Mouse (Mus musculus): ENCODE data around the gene Arid2. TPM values are rescaled to one million over a fixed set of nuclear protein-coding genes. Genes with fewer than 3 reads are reported as not detected.
A peak's percentile ranks its signal among the peaks of the same experiment; 100 is the strongest.

The Arid2 gene
- polyA plus RNA-seq, 1 experiment from 2014 or later: 15.9 TPM

DNA sequence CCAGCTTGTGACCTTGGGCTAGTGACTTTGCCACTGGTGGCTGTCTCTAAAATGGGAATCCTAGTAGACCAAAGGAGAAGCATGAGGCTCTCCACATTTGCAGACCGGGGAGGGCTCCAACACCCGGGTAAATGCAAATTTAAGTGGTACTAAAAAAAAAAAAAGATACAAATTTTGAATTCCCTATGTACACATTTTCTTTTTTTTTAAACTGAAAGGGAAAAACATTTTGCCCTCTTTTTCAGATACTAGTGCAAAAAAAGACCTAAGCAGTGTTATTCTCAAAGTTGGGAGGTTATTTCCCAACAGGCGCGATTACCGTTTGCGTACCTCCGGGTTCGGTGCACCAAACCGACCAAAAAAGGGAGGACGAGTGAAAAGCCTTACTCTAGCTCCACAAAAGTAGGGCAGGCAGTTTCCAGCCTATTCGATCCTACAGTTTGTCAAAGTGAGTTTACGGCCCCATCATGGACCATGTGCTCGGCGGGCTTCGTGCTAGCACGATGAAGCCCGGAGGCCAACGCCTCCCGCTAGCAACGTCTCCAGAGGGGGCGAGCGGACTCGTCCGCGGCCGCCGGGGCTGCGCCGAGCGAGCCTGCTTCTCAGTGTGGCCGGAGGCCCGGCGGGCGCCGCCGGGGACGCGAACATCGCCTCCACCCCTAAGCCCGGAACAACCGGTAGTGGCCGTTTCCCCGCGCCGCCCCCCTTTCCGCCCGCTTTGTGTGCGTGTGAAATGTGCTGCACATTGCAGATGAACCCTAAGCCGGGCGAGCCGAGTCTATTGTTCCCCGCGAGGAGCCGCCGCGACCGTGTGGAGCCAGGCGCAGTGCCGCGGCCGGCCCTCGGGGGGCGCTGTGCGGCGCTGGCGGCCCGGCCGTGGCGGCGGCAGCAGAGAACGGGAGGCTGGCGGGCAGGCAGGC lies 1.0 kb upstream of the Arid2 start:
- WGBS: under 1% methylated on average over 72 of the region's 72 CpGs
- peak; percentile 84 for ATAC-seq (ENCODE audit: low FRiP score)
- H3K4me2 ChIP-seq: peak overlapping the region; percentile 85
- H3K27ac ChIP-seq (replicated peaks): peak overlapping the region; percentile 100
- H3K27me3 ChIP-seq (replicated peaks): no peaks in the 10 kb centered on the region
- H3K9me3 ChIP-seq (replicated peaks): no peaks in the 10 kb centered on the region
- peak overlapping the region; percentile 73 for H3K4me3 ChIP-seq (replicated peaks)
- peaks cover under 1% of the 10 kb centered on the region; the same call in 1 of the 2 replicates for H3K36me3 ChIP-seq
- peaks cover 41% of the 10 kb centered on the region for H3K4me1 ChIP-seq
- H3K9ac ChIP-seq (replicated peaks): peak overlapping the region; percentile 97

DNA sequence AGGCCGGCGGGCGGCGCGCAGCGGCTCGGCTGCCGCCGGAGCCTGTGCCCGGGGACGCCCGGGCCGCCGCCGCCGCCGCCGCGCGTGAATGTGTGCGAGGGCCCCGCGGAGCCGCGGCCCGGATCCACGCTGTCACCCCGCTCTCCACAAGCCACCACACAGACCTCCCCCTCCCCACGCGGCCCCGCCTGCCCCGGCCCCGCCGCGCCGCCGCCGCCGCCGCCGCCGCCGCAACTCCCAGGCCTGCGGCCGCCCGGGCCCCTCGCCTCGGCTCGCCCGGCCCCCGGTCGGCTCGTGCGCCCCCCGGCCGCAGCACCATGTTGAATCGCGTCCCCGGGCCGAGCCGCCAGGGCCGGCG lies 404 bp upstream of the Arid2 start:
- Histone ChIP-seq H3K9me3 (replicated peaks) (no peaks in the 10 kb centered on the region), H3K4me1 (peaks cover 40% of the 10 kb centered on the region), H3K27ac (replicated peaks) (peak overlapping the region; percentile 100), H3K36me3 (no peaks in the 10 kb centered on the region), H3K9ac (replicated peaks) (peak overlapping the region; percentile 97), H3K27me3 (replicated peaks) (no peaks in the 10 kb centered on the region), H3K4me2 (peak overlapping the region; percentile 85), H3K4me3 (replicated peaks) (peak overlapping the region; percentile 73)
- 0% methylated on average over 11 of the region's 63 CpGs for WGBS
- peak; percentile 66 for ATAC-seq (ENCODE audit: low FRiP score)

DNA sequence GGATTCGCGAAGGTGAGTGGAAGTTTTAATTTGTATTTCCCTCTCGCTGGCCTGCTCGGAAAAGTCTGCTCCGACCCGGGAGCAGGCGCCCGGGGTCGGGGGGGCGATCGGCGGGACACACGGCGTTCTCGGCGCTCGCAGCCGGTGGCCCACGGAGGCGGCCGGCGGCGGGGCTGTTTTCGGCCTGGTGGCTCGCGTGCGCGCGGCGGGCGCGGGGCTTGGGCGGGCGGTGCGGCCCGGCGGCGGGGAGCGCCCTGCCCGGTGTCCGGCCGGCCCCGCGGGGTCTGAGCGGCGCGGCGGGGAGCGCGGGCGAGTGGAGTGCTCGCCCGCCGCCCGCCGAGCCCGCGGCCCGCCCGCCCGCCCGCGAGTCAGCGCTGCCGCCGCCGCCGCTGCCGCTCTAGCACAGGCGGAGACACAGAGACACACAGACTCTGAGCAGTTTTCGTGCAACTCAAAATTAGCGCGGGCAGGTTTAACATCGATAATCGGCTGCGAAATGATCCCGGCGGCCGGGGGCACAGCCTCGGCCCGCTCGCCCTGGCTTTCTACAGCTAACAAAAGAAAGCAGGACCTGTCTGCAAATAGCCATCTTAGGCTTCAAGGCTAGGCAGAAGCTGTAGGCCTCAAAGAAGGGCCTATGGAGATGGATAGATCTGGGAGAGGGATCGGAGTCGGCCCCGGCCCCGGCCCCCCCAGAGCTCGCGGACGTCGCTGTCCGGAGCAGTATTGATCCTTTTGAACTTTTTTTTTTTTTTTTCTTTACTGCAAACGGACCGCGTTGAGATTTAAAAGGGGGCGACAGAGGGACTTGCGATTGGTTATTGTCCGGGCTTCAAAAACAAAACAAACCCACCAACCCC lies 888 bp downstream of the Arid2 start:
- ATAC-seq (ENCODE audit: low FRiP score): no peak

DNA sequence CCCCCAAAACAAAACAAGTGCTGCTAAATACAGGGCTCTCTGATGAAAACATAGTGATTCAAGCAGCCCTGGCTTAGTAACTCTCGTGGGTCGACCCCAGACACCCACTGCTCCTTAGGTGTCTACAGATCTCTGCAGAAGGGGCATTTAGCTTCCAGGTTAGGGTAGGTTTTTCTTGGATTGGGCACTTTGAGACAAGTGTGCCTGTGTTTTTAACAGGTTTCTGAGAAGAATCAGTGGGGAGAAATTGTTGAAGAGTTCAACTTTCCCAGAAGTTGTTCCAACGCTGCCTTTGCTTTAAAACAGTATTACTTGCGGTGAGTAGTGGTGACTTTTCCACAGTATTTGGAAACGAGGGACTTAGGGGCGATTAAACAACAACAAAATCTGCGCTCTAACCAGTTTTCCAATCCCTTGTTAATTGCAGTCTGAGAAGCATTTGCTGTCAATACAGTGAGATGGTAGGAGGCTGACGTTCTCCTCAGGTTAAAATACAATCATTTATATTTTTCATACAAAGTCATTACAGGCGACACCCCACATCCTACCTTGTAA lies 1.6 kb downstream of the Arid2 start:
- no peaks in the 10 kb centered on the region for H3K27me3 ChIP-seq (replicated peaks)
- H3K27ac ChIP-seq (replicated peaks): peak overlapping the region; percentile 100
- WGBS: 4% methylated on average over 9 of the region's 9 CpGs
- H3K4me1 ChIP-seq: peaks cover 22% of the 10 kb centered on the region
- peak overlapping the region; percentile 85 for H3K4me2 ChIP-seq
- H3K4me3 ChIP-seq (replicated peaks): peak overlapping the region; percentile 73
- no peaks in the 10 kb centered on the region for H3K9me3 ChIP-seq (replicated peaks)
- H3K36me3 ChIP-seq: no peaks in the 10 kb centered on the region
- H3K9ac ChIP-seq (replicated peaks): peak overlapping the region; percentile 97
- ATAC-seq (ENCODE audit: low FRiP score): no peak

More for the DNA sequence above, 888 bp downstream of the Arid2 start:
- peak overlapping the region; percentile 73 for H3K4me3 ChIP-seq (replicated peaks)
- peak overlapping the region; percentile 85 for H3K4me2 ChIP-seq
- H3K27me3 ChIP-seq (replicated peaks): no peaks in the 10 kb centered on the region
- peaks cover 28% of the 10 kb centered on the region for H3K4me1 ChIP-seq
- under 1% methylated on average over 48 of the region's 97 CpGs for WGBS
- no peaks in the 10 kb centered on the region for H3K36me3 ChIP-seq
- H3K9ac ChIP-seq (replicated peaks): peak overlapping the region; percentile 97
- H3K9me3 ChIP-seq (replicated peaks): no peaks in the 10 kb centered on the region
- H3K27ac ChIP-seq (replicated peaks): peak overlapping the region; percentile 100

DNA sequence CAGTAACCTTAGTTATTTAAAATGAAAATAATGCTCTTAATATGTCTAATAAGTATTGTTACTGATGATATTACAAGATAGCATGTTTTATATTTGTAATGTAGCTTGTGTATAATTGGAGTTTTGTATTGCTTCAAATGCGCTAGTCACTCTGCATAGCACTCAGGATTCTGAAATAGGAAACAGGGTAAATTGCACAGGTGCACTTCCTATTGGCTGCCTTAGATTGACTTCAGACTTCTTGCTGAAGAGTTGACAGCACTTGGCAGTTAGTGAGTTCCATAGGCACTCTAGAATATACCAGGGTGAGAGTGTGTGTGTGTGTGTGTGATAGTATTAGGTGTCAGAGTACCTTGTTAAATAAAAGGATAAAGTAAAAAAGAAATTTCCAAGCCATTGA lies 2.7 kb downstream of the Arid2 start:
- H3K27me3 ChIP-seq (replicated peaks): no peaks in the 10 kb centered on the region
- no peak overlapping the region for H3K27ac ChIP-seq (replicated peaks)
- H3K9me3 ChIP-seq (replicated peaks): no peaks in the 10 kb centered on the region
- H3K9ac ChIP-seq (replicated peaks): no peak overlapping the region; the same call in 1 of the 2 replicates
- WGBS: 66% methylated on average over 1 of the region's 1 CpGs
- no peak for ATAC-seq (ENCODE audit: low FRiP score)
- no peak overlapping the region for H3K4me3 ChIP-seq (replicated peaks)
- H3K36me3 ChIP-seq: peaks cover 1% of the 10 kb centered on the region; the same call in 1 of the 2 replicates
- H3K4me2 ChIP-seq: peak overlapping the region; percentile 44
- peaks cover 22% of the 10 kb centered on the region for H3K4me1 ChIP-seq

DNA sequence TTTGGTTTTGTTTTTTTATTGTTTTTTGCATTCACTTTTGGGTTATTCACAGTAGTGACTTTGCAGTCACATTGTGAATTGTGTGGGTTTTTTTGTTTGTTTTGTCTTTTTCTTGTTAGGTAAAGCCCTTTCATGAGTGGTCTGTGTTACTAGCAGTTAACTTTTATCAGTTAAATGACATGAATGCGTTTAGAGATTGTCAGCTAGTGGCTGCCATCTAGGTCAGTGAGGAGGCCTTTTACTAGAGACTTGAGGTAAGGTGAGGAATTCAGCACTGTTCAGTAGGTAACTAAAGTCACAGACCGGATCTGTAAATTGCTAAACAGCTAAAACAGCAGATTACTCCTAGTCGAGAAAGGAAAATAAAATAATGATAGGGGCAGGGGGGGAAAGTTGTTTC lies 6.1 kb downstream of the Arid2 start:
- Histone ChIP-seq H3K4me1 (peaks cover 32% of the 10 kb centered on the region), H3K27me3 (replicated peaks) (no peaks in the 10 kb centered on the region), H3K4me2 (no peak overlapping the region), H3K9me3 (replicated peaks) (no peaks in the 10 kb centered on the region), H3K36me3 (peaks cover 3% of the 10 kb centered on the region; the same call in 1 of the 2 replicates), H3K9ac (replicated peaks) (no peak overlapping the region), H3K27ac (replicated peaks) (no peak overlapping the region), H3K4me3 (replicated peaks) (no peak overlapping the region)
- WGBS: 76% methylated on average over 3 of the region's 3 CpGs
- no peak for ATAC-seq (ENCODE audit: low FRiP score)

DNA sequence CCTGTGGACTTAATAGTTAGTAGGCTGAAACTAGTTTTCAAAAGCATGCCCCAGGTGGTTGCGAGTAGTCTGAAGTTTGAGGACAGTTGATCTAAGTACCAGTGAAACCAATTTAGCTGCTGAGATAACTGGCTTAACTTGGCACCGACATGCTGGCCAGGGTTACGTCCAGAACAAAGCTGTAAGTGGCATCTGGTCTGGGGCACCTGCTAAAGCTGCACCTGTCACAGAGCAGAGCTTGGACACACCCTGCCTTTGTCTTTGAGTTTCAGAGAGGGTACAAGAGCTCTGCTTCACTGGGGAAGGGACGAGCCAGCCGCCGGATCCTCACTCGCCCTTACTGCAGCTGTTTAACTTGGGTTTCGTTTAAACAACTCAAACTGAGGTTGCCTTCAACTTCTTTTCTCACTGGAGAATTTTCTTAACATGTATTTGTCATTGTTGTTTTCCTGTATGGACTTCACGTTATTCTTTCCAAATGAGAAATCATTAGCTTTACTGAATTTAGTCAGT lies 9.8 kb downstream of the Arid2 start:
- no peak overlapping the region for H3K4me2 ChIP-seq
- H3K9ac ChIP-seq (replicated peaks): no peak overlapping the region
- ATAC-seq (ENCODE audit: low FRiP score): no peak
- peaks cover 3% of the 10 kb centered on the region; the same call in 1 of the 2 replicates for H3K36me3 ChIP-seq
- no peaks in the 10 kb centered on the region for H3K27me3 ChIP-seq (replicated peaks)
- no peak overlapping the region for H3K4me3 ChIP-seq (replicated peaks)
- no peak overlapping the region for H3K27ac ChIP-seq (replicated peaks)
- H3K4me1 ChIP-seq: peaks cover 12% of the 10 kb centered on the region; the same call in 1 of the 2 replicates
- H3K9me3 ChIP-seq (replicated peaks): no peaks in the 10 kb centered on the region
- WGBS: 77% methylated on average over 9 of the region's 9 CpGs

DNA sequence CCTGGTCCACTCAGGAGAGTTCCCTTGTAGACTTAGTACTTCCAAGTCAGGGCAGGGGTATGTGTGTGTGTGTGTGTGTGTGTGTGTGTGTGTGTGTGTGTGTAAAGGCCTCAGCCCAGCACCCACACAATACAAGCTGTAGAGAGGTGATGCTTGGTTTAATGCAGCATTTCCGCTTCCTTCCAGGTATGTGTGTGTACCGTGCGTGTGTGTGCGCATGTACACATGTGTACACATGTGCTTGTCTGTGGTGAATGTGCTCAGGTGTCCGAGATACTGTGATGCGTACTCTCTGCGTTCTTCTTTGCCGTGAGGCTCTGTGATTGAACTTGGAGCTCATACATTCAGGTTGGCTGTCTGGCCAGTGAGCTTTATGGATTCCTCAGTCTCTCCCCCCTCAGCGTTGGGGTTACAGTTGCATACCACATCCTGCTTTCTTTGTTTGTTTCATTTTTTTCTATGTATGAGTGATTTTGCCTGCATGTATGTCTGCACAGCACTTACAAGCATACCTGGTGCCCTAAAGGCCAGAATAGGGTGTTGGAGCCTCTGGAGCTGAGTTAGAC lies 10.4 kb downstream of the Arid2 start:
- 94% methylated on average over 9 of the region's 9 CpGs for WGBS

DNA sequence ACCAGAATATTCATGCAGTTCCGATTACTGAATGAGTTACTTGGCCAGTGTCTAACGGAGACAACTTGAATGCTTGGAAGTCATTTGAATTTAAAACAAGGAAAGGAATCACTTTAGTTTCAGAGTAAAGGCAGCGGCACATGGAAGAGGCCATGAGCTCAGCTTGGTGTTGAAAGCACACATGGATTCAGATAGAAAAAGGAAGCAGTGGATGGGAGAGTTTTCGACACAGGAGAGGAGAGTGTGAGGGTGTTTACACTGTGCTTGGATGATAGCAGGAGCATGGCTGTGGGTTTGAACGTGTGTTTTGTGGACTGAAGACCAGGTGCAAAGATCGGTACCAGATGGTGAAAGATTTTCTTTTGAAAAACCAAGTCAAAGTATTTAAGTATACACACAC lies 22.0 kb downstream of the Arid2 start:
- Histone ChIP-seq H3K9me3 (replicated peaks) (no peaks in the 10 kb centered on the region), H3K27me3 (replicated peaks) (no peaks in the 10 kb centered on the region), H3K9ac (replicated peaks) (no peak overlapping the region), H3K4me2 (no peak overlapping the region), H3K36me3 (peaks cover 19% of the 10 kb centered on the region), H3K4me3 (replicated peaks) (no peak overlapping the region), H3K4me1 (peaks cover 6% of the 10 kb centered on the region), H3K27ac (replicated peaks) (no peak overlapping the region)
- 69% methylated on average over 6 of the region's 6 CpGs for WGBS
- no peak for ATAC-seq (ENCODE audit: low FRiP score)

More for the DNA sequence above, 10.4 kb downstream of the Arid2 start:
- Histone ChIP-seq H3K9ac (replicated peaks) (no peak overlapping the region), H3K4me3 (replicated peaks) (no peak overlapping the region), H3K27me3 (replicated peaks) (no peaks in the 10 kb centered on the region), H3K27ac (replicated peaks) (no peak overlapping the region), H3K9me3 (replicated peaks) (no peaks in the 10 kb centered on the region), H3K4me2 (no peak overlapping the region), H3K36me3 (peaks cover 3% of the 10 kb centered on the region), H3K4me1 (peaks cover 12% of the 10 kb centered on the region; the same call in 1 of the 2 replicates)
- ATAC-seq (ENCODE audit: low FRiP score): no peak

DNA sequence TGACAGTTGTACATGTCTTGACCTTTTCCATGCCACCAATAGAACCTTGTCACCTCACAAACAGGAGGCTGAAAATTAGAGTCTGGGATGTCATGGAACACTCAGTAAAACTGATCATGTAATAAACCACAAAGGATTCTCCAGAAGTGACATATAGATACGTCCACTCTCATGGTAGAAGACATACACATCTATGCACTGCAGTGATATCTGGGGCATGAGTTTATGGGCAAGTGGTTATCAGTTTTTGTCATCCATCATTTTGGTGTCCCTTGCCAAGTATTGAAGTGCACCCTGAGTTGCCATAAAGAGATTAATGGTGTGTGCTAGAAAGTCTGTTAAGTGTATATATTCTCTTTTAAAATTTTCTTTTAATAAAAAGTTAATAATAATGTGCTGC lies 25.6 kb downstream of the Arid2 start:
- Histone ChIP-seq H3K4me1 (peaks cover 6% of the 10 kb centered on the region), H3K9ac (replicated peaks) (no peak overlapping the region), H3K27me3 (replicated peaks) (no peaks in the 10 kb centered on the region), H3K9me3 (replicated peaks) (no peaks in the 10 kb centered on the region), H3K4me3 (replicated peaks) (no peak overlapping the region), H3K36me3 (peaks cover 10% of the 10 kb centered on the region), H3K27ac (replicated peaks) (no peak overlapping the region), H3K4me2 (no peak overlapping the region)
- ATAC-seq (ENCODE audit: low FRiP score): no peak
- 88% methylated on average over 1 of the region's 1 CpGs for WGBS

DNA sequence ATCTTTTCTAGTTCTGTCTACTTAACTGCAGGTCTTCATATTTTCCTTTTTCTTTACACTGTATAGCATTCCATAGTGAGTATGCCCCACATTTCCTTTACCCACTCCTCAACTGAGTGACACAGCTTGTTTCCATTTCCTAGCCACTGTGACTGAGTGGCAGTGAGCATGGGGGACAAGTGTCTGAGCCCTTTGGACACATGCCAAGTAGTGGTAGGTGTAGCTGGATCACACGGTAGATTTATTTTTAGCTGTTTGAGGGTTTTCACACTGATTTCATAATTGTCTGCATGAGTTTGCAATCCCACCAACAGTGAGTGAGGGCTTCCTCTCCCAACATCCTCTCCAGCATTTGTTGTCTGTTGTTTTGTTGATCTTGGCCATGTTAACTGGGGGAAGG lies 28.3 kb downstream of the Arid2 start:
- WGBS: 52% methylated on average over 1 of the region's 1 CpGs
- Histone ChIP-seq H3K4me1 (peaks cover 11% of the 10 kb centered on the region), H3K9ac (replicated peaks) (no peak overlapping the region), H3K27ac (replicated peaks) (no peak overlapping the region), H3K4me3 (replicated peaks) (no peak overlapping the region), H3K4me2 (no peak overlapping the region), H3K27me3 (replicated peaks) (no peaks in the 10 kb centered on the region), H3K9me3 (replicated peaks) (no peaks in the 10 kb centered on the region), H3K36me3 (peaks cover 10% of the 10 kb centered on the region)
- no peak for ATAC-seq (ENCODE audit: low FRiP score)

Measured in neural tube, embryonic 15.5 days (tissue).